Mouse (Mus musculus) bone marrow macrophage, adult 2 months (primary cell): ENCODE results near the gene Sall2. TPM values are rescaled to one million over a fixed set of nuclear protein-coding genes. Genes with fewer than 3 reads are reported as not detected.

Source experiments
- H3K27ac ChIP-seq: 2 replicates; pipeline ENCODE4 v1.5.1; 2012; ENCODE audit warnings: low read depth, low read length; ENCODE audit not compliant: insufficient read depth
- H3K4me1 ChIP-seq: 2 replicates; pipeline ENCODE4 v1.6.1; 2012; ENCODE audit warnings: low read length; ENCODE audit not compliant: control insufficient read depth, insufficient read depth
- H3K4me3 ChIP-seq: 2 replicates; pipeline ENCODE4 v1.5.1; 2012; ENCODE audit warnings: mild to moderate bottlenecking, low read length, moderate library complexity; ENCODE audit not compliant: insufficient read depth
- CTCF ChIP-seq: IDR thresholded peaks from 2 replicates; pipeline ENCODE4 v1.5.1; 2012; ENCODE audit warnings: low read depth, mild to moderate bottlenecking, low read length, moderate library complexity
- POLR2A ChIP-seq: IDR thresholded peaks from 2 replicates; pipeline ENCODE4 v1.6.1; 2012; ENCODE audit warnings: mild to moderate bottlenecking, low read depth, low read length, borderline replicate concordance
- polyA plus RNA-seq: library from polyadenylated mRNA; stranded (reverse); fragments of >200 nt; gene quantifications from 2 replicates; pipeline ENCODE4 v1.2.4, GENCODE M21; 2012; ENCODE audit not compliant: missing spikeins, insufficient read depth, insufficient read length

Sall2 gene
- polyA plus RNA-seq: 0.67 and 0.95 TPM in 2 replicates

DNA sequence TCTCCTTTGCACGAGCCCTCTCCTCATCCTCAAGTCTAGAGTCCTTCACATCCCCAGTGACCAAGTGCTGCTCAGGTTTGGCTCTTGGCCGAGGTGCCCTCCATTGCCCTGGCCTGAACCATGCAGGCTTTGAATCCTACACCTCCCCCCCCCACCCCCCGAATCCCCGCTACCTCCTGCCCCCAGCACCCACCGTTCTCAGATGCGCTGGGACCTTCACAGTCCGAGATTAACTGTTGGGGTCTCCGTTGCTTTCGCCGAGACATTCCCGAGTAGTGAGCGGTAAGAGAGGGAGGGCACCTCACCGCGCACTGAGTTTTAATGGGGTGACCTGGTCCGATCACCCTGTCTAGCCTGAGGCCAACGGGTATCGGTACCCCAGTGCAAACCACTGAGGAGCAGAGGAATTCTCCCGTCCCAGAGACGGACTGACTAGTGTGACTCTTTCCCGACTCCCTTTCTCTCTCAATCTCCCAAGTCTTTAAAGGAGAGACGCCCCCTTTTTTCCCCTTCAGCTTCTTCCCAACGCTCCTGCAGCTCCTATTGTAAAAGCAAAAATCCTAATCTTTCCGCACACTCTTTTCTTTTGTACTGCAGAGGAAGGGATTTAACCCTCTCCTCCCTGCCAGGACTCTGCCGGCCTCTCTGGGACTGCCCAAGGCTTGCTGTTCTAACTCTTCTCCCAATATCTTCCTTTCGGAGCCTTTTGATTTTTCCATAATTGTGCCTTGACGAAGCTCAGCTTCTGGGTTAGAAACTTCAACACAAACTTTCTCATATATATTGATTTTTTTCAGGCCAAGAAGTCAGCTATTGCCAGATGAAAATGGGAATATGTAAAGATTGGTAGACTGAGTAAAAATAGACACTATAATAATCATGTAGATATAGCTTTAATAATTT is at the start of gene Sall2:
Gene Sall2 (minus strand): TSS at position 853 of the 903 bp plus-strand sequence.
- Histone ChIP-seq H3K4me3 (peak within 1 kb of the TSS; percentile 31), H3K4me1 (0 out of 2 replicates have a peak, but pooled peaks cover 4% of the 10 kb centered on the region), H3K27ac (no peak within 1 kb of the TSS)
- no peak for TF ChIP-seq CTCF
- no peak for TF ChIP-seq POLR2A

DNA sequence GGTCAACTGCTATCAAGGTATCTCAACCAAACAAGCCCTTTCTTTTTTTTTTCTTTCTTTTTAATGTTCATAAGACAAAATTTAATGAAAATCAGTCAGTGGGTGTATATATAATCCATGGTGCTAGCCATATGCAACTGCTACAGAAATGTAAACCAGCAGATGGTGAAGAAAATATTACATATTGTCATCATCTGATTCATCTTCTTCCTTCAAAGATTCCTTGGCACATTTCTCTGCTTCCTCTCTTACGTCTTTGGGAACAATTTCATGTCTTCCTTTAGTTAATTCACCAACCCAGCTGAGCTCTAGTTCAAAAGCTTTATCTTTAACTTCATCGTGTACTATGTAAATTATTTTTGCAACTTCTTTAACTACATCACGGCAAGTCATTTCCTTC is 40.2 kb upstream of the Sall2 start:
- H3K27ac ChIP-seq: no peak overlapping the region

DNA sequence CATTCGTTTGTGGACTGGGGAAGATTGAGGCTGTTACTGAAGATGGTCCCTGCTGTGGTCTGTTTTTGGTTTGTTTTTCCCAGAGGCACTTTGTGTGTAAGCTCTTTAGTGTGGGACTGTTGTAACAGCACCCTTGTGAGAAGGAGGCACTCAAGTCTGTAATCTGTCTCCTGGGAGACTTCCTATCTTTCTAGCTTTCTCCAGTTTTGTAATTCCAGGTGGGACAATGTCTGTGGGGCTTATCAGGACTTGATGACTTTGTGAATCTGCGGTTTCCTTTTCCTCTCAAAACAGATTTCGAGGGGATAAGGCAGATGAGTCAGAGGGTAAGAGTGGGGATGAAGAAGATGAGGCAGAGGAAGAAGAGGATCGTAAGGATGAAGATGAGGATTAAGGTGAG is 27.7 kb upstream of the Sall2 start, which contains the start of gene Olfr1513:
Gene Olfr1513 (minus strand): TSS at position 101 of the 400 bp plus-strand sequence.
- Histone ChIP-seq H3K4me1 (no peaks in the 10 kb centered on the region), H3K27ac (no peak within 1 kb of the TSS), H3K4me3 (no peak within 1 kb of the TSS)
- TF ChIP-seq CTCF (no peak), POLR2A (no peak)

More for the DNA sequence above, 40.2 kb upstream of the Sall2 start:
- no peaks in the 10 kb centered on the region for H3K4me1 ChIP-seq
- TF ChIP-seq POLR2A: no peak
- TF ChIP-seq CTCF: no peak
- no peak overlapping the region for H3K4me3 ChIP-seq

DNA sequence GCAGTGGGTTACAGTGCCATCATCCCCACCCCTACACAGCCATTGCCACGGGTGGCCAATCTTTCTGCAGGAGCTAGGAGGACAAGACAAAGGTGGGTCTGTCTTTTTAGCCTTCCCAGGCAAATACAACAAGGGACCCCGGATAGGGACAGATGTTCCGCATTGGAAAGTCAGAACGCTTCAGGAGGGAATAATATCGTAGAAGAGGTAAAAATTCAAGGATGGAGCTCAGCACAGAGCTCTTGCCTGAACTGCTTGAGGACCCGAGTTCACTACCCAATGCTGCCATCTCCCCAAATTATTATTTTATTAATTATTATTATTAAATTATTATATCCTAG is 10.9 kb upstream of the Sall2 start:
- H3K27ac ChIP-seq: no peak overlapping the region

DNA sequence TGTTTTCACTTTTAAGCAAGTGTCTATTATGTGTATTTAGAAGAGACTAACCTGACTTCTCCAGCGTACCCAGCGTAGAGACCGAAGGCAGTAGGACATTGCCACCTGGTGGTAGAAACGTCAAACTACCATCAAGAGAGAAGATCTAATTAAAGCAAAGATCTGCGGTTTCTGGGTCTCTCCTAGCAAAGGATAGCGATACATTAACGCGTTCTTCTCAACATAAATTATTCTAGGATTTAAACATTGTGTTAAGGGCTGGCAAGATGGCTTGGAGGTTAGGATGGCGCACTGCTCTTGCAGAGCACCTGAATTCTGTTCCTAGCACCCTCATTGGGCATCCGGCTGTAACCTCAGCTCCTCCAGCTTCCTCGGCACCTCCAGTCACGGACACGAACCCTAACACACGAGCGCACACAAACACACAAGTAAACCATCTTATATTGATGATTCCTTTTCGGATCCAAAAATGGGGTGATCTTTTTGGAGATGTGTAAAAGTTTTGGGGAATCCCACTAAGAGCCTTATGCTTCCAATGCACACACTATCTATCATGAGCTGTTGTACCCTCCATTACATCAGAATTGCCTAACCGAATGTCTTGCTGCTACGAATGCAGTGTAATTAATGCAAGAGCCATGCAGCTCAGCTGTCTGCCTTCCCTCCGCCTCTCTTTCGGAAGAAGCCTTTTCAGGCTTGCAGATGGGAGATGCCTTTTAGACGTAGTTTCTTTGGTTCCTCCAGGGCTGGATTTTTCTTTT is 10.4 kb upstream of the Sall2 start:
- Histone ChIP-seq H3K27ac (no peak overlapping the region), H3K4me1 (no peaks in the 10 kb centered on the region), H3K4me3 (no peak overlapping the region)
- TF ChIP-seq CTCF (no peak), POLR2A (no peak)

More for the DNA sequence above, 10.9 kb upstream of the Sall2 start:
- TF ChIP-seq CTCF: no peak
- TF ChIP-seq POLR2A: no peak
- Histone ChIP-seq H3K4me3 (no peak overlapping the region), H3K4me1 (no peaks in the 10 kb centered on the region)

DNA sequence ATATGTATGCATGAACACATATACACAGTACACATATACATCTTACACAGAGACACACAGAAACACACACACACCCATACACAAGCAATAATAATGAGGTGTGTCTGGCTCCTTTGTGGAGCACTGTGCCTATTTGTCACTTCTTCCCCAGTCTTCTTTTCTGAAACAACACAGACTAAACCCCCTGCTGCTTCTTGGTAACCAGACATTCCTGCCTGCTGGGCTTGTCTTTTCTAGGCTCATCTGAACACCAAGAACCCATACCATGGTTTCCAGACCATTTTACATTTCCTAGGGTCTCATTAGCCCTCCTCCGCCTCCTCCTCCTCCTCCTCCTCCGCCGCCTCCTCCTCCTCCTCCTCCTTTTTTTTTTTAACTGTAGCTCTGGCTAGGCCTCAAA is 3.6 kb upstream of the Sall2 start:
- H3K4me3 ChIP-seq: no peak overlapping the region

DNA sequence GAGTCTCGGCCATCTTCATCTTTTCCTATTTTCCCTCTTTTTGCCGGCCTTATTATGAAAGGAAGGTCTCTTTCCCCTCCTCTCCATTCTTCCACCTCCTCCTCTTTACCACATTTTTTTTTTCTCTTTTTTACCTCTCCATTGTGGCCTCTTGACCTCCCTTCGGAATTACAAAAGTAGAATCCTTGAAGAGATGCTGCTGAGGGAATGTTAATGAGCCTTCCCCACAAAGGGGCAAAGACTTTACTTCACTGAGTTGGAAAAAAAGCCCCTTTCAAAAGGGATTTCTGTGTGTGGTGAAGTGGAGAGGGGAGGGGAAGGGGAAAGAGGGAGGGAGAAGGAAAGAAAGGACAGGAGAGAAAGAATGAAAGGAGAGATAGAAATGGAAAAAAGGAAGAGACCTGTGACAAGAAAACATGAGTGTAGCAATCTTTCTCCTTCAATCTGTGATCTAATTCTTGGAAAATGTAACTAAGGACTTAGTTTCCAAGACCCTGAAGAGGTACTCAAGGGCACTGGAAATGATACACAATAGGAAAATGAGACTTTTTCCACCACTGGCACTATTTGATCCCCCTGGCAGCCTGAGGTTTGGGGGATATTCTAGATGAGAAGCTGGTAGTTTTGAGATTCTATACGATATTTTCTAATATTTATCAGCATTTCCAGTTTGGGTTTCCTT is 2.6 kb upstream of the Sall2 start:
- Histone ChIP-seq H3K27ac (no peak overlapping the region), H3K4me1 (0 out of 2 replicates have a peak, but pooled peaks cover 4% of the 10 kb centered on the region), H3K4me3 (no peak overlapping the region)
- no peak for TF ChIP-seq CTCF
- no peak for TF ChIP-seq POLR2A

More for the DNA sequence above, 3.6 kb upstream of the Sall2 start:
- H3K27ac ChIP-seq: no peak overlapping the region
- 0 out of 2 replicates have a peak, but pooled peaks cover 4% of the 10 kb centered on the region for H3K4me1 ChIP-seq
- TF ChIP-seq POLR2A: no peak
- no peak for TF ChIP-seq CTCF

DNA sequence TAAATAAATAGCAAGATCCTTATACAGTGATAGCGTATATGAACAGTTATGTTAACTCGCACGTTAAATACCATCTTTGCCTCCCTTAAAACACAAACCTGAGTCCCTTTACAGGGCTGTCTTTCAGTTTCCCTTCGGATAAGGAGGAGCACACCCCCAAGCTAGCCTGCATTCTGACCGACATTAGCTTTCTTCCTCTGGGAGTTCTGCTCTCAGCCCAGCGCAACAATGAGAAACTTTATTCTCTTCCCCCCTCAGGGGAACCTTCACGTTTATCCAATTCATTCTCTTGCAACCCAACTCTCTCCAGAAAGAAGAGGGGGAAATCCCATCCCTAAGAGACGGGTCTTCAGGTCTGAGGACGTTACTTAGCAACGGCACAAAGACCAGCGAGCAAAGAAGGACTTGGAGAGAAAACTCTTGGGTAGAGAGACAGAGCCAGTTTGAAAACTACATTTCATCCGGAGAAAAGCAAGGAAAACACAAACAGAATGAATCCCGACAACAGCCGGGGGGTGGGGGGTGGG is 1.1 kb downstream of the Sall2 start:
- Histone ChIP-seq H3K4me3 (0 out of 2 replicates have a peak overlapping the region, but pooled peaks have one; percentile 23), H3K27ac (no peak overlapping the region), H3K4me1 (0 out of 2 replicates have a peak, but pooled peaks cover 4% of the 10 kb centered on the region)
- no peak for TF ChIP-seq POLR2A
- no peak for TF ChIP-seq CTCF

DNA sequence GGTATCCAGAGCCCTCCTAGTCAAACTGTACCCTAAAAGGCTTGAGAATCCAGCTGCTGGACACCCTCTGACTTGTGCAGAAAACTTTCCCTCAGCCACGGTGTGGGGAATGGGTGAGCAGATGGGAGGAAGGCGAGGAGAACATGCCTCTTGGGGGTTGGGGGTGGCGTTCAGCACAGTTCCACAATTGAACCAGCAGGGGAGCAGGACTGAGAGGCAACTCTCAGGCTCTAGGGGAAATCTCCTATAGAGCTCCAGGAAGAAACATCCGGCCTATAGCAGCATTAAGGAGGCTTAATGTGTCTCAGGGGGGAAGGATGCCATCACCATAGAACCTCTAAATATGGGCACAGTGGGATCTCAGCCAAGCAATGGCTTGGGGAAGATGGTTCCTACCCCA is 2.7 kb downstream of the Sall2 start:
- 0 out of 2 replicates have a peak, but pooled peaks cover 4% of the 10 kb centered on the region for H3K4me1 ChIP-seq
- no peak overlapping the region for H3K4me3 ChIP-seq
- TF ChIP-seq POLR2A (no peak), CTCF (no peak)
- no peak overlapping the region for H3K27ac ChIP-seq
